Mouse (Mus musculus) erythroblast, adult 5-6 weeks (primary cell): ENCODE results near the gene Fastkd5. TPM values are rescaled to one million over a fixed set of nuclear protein-coding genes. Genes with fewer than 3 reads are reported as not detected.

Experiments used
- ATAC-seq: replicated peaks from 2 replicates; pipeline ENCODE4 v1.8.0; 2016; ENCODE audit warnings: moderate number of reproducible peaks, mild to moderate bottlenecking, moderate TSS enrichment, inconsistent platforms; ENCODE audit not compliant: poor library complexity, low FRiP score, severe bottlenecking
- total RNA-seq, 2 experiments: library from RNA; stranded (forward) in 1 of 2; stranded (reverse) in 1 of 2; fragments of 150-400 nt in 1 of 2; fragments of 200-764, 138-1000 nt in 1 of 2; gene quantifications; 2 replicates each; pipeline versions ENCODE4 v1.2.3 to v1.2.4; 2015 to 2017; ENCODE audit warnings: low replicate concordance in 2 of 2

Gene Fastkd5
- total RNA-seq, 2 experiments from 2014 or later, result 2.9 to 9.1 TPM

- no peak for ATAC-seq
These were observed 5.0 kb upstream of the Fastkd5 start for GRCm38 (mm10) chr2:130634739-130635411.

GRCm38 (mm10) chr2:130634006-130634738 lies 4.3 kb upstream of the Fastkd5 start:
- ATAC-seq, result no peak

GRCm38 (mm10) chr2:130632887-130633675 lies 3.3 kb upstream of the Fastkd5 start:
- no peak for ATAC-seq

GRCm38 (mm10) chr2:130632416-130632815 lies 2.6 kb upstream of the Fastkd5 start:
- ATAC-seq, result no peak

GRCm38 (mm10) chr2:130629080-130629838 lies 568 bp downstream of the Fastkd5 start:
- peak; percentile 72 for ATAC-seq

GRCm38 (mm10) chr2:130628424-130628823 lies 1.4 kb downstream of the Fastkd5 start:
- no peak for ATAC-seq

GRCm38 (mm10) chr2:130618972-130619371 lies 10.9 kb downstream of the Fastkd5 start:
- ATAC-seq, result no peak

- peak; percentile 63; the same call in 1 of the 2 replicates for ATAC-seq
These were observed 16.7 kb downstream of the Fastkd5 start for GRCm38 (mm10) chr2:130613091-130613490.

GRCm38 (mm10) chr2:130602195-130602594 lies 27.6 kb downstream of the Fastkd5 start:
- no peak for ATAC-seq

- ATAC-seq, result no peak
These were observed 31.4 kb downstream of the Fastkd5 start for GRCm38 (mm10) chr2:130598399-130598798.

GRCm38 (mm10) chr2:130597601-130598010 lies 32.2 kb downstream of the Fastkd5 start:
- ATAC-seq, result 0 out of 2 replicates have a peak, but pooled peaks have one; percentile 46

GRCm38 (mm10) chr2:130595596-130595995 lies 34.2 kb downstream of the Fastkd5 start:
- no peak for ATAC-seq

GRCm38 (mm10) chr2:130591016-130591415 lies 38.8 kb downstream of the Fastkd5 start:
- no peak for ATAC-seq

- ATAC-seq, result no peak
These were observed 40.1 kb downstream of the Fastkd5 start for GRCm38 (mm10) chr2:130589761-130590160.

GRCm38 (mm10) chr2:130589157-130589556 lies 40.7 kb downstream of the Fastkd5 start:
- no peak for ATAC-seq

GRCm38 (mm10) chr2:130588373-130588772 lies 41.5 kb downstream of the Fastkd5 start:
- no peak for ATAC-seq

- no peak for ATAC-seq
These were observed 43.8 kb downstream of the Fastkd5 start for GRCm38 (mm10) chr2:130586016-130586415.

GRCm38 (mm10) chr2:130583902-130584560 lies 45.8 kb downstream of the Fastkd5 start:
- ATAC-seq, result no peak

- ATAC-seq, result no peak
These were observed 47.3 kb downstream of the Fastkd5 start, which contains the start of gene Avp for GRCm38 (mm10) chr2:130582552-130582951. Avp (minus strand) TSS chr2:130582554.
